Mouse (Mus musculus) megakaryocyte, embryonic 14.5 days (primary cell): Measurements from ENCODE around the gene Larp1. TPM values are rescaled to one million over a fixed set of nuclear protein-coding genes. Genes with fewer than 3 reads are reported as not detected.

Experiments
- H3K27me3 ChIP-seq: replicated peaks from 2 replicates; pipeline ENCODE3; 2012; ENCODE audit warnings: inconsistent platforms
- H3K36me3 ChIP-seq: replicated peaks from 2 replicates; pipeline ENCODE3; 2012; ENCODE audit warnings: low read length, inconsistent platforms, mixed read lengths
- H3K4me1 ChIP-seq: 2 replicates; pipeline ENCODE4 v1.6.1; 2012; ENCODE audit warnings: inconsistent platforms
- H3K4me3 ChIP-seq: replicated peaks from 2 replicates; pipeline ENCODE3; 2012; ENCODE audit warnings: moderate library complexity, mild to moderate bottlenecking, inconsistent platforms
- H3K9me3 ChIP-seq: 2 replicates; pipeline ENCODE4 v1.6.1; 2012; ENCODE audit warnings: inconsistent platforms
- FLI1 ChIP-seq: IDR thresholded peaks from 2 replicates; pipeline ENCODE4 v1.6.1; 2012; ENCODE audit warnings: low read length, inconsistent platforms, mixed read lengths
- GATA1 ChIP-seq: IDR thresholded peaks from 3 replicates; pipeline ENCODE4 v1.6.1; 2012; ENCODE audit warnings: mixed read lengths, low read length, inconsistent platforms, borderline replicate concordance
- polyA plus RNA-seq: library from polyadenylated mRNA; stranded (reverse); fragments of >175 nt; gene quantifications from 2 replicates; pipeline ENCODE4 v1.2.3, GENCODE M21; 2012; ENCODE audit warnings: low replicate concordance; ENCODE audit not compliant: insufficient read depth

Gene Larp1
- polyA plus RNA-seq, 1 experiment: 62.2 TPM

DNA sequence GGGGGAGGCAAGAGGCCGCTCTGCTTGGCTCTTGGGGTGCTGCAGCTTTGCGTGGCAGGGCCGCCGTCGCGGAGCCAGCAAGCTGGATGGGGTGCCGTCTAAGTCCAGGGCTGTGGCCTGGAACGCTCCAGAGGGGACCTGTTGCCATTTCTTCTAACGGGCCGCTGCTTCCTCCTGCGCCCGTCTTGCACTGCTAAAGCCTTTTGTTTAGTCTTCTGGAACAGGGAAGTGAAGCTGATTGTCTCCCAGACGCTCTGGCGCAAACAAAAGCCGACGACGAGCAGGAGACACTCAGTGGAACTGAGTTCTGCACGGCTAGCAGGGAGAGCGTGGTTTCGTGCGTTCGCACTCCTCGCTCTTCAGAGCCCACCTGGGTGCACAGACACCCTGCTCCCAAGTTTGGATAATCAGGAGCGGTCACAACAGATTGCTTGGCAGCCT is 95.5 kb downstream of the Larp1 start:
- H3K9me3 ChIP-seq: no peaks in the 10 kb centered on the region
- H3K4me1 ChIP-seq: peaks cover 62% of the 10 kb centered on the region
- TF ChIP-seq GATA1: no peak
- no peak for TF ChIP-seq FLI1
- no peaks in the 10 kb centered on the region for H3K27me3 ChIP-seq
- H3K4me3 ChIP-seq: peak overlapping the region; percentile 98
- H3K36me3 ChIP-seq: peaks cover 4% of the 10 kb centered on the region

DNA sequence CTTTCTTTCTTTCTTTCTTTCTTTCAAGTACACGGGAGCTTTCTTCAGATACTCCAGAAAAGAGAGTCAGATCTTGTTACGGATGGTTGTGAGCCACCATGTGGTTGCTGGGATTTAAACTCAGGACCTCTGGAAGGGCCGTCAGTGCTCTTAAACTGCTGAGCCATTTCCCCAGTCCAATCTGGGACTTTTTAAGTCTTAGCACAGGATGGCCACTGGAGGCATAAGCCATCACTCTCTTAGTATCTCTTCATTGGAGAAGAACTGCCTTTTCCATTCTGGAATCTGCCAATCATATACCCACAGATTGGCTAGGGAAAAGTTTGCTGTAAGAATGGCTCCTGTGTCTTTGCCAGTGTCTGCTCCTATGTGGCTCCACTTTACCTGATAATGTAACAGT is 98.1 kb downstream of the Larp1 start:
- Histone ChIP-seq H3K27me3 (no peaks in the 10 kb centered on the region), H3K4me3 (peak overlapping the region; percentile 80), H3K36me3 (peaks cover 30% of the 10 kb centered on the region), H3K4me1 (peaks cover 60% of the 10 kb centered on the region), H3K9me3 (no peaks in the 10 kb centered on the region)
- TF ChIP-seq FLI1: no peak
- TF ChIP-seq GATA1: no peak

DNA sequence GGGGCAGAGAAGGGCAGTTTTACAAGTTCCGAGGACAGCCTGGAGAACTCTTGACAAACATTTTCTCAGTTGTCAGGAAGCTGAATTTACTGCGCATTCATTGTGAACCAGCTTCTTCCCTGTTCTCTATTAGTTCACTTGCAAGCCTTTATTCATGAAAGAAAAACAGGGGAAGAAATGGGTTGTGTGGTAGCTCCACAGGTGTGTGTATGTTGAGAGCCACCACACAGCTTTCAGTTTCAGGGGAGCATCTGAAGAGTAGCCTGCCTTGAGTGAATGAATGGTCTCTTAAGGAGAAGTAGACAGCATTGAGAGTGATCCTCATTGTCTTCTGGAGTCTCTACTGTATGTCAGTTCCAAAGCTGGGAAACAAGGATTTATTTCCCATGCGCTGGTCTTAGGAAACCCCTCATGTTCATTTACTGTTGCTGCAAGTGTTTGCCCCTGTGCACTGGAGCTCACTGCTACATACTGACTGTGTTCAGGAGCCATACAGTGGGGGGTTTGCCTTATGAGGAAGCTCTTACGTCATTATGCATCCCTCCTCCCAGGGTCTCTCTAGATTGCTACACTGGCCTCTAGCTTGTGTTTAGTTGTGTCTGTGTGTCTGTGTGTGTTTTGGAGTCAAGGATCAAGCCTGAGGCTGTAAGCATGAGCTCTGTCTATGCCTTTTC is 98.9 kb downstream of the Larp1 start:
- Histone ChIP-seq H3K27me3 (no peaks in the 10 kb centered on the region), H3K4me3 (peak overlapping the region; percentile 80), H3K4me1 (peaks cover 56% of the 10 kb centered on the region), H3K36me3 (peaks cover 38% of the 10 kb centered on the region), H3K9me3 (no peaks in the 10 kb centered on the region)
- no peak for TF ChIP-seq GATA1
- TF ChIP-seq FLI1: no peak

Other genes starting within 250 kb of the Larp1 start
- 87.1 and 100 TPM in 2 replicates for gene Sap30l, start 207.4 kb upstream of the Larp1 start, polyA plus RNA-seq
- not detected in 2 replicates for gene Hand1, start 176.2 kb upstream of the Larp1 start, polyA plus RNA-seq
- gene Gm12248, start 84.1 kb downstream of the Larp1 start, polyA plus RNA-seq: not detected in 2 replicates
- 1.1 and 3.5 TPM in 2 replicates for gene Cnot8, start 95.1 kb downstream of the Larp1 start, polyA plus RNA-seq
- gene Gemin5, start 159.5 kb downstream of the Larp1 start, polyA plus RNA-seq: 1.3 and 2.7 TPM in 2 replicates
- 13.3 and 15.7 TPM in 2 replicates for gene Mrpl22, start 162.6 kb downstream of the Larp1 start, polyA plus RNA-seq
- 15.1 and 23.5 TPM in 2 replicates for gene Igtp, start 190.5 kb downstream of the Larp1 start, polyA plus RNA-seq
- gene Irgm2, start 190.6 kb downstream of the Larp1 start, polyA plus RNA-seq: 0.48 and 2.1 TPM in 2 replicates